Mouse (Mus musculus): ENCODE results near the gene Uqcr10. TPM values are rescaled to one million over a fixed set of nuclear protein-coding genes. Genes with fewer than 3 reads are reported as not detected.

Uqcr10 gene
- total and polyA plus RNA-seq, 3 experiments, result 598 to 1,416 TPM; not detected in 1

GRCm38 (mm10) chr11:4703688-4704071 lies 462 bp downstream of the Uqcr10 start:
- peaks cover 0 to 16% of the 10 kb centered on the region in 2 experiments; a peak in 3 of 4 replicates for H3K36me3 ChIP-seq (ENCODE audit: control insufficient read depth in 1 of 2, insufficient read depth in 2 of 2, low read length in 2 of 2)
- no peaks in the 10 kb centered on the region for H3K9me3 ChIP-seq (replicated peaks; ENCODE audit: insufficient read depth, low read length)
- H3K27me3 ChIP-seq (ENCODE audit: control insufficient read depth in 1 of 2, insufficient read depth in 2 of 2, low read length in 2 of 2), result no peaks in the 10 kb centered on the region
- peaks cover 0 to 7% of the 10 kb centered on the region in 2 experiments; a peak in 2 of 4 replicates for H3K4me1 ChIP-seq (ENCODE audit: control insufficient read depth in 1 of 2, insufficient read depth in 2 of 2, low read length in 2 of 2)
- peaks cover 28% of the 10 kb centered on the region for H3K79me2 ChIP-seq (ENCODE audit: control insufficient read depth, insufficient read depth, low read length, poor library complexity)
- no peak for TF ChIP-seq CTCF (IDR thresholded peaks at IDR 0.05 in 2 of 3, conservative IDR thresholded peaks at IDR 0.05 in 1 of 3; ENCODE audit: control insufficient read depth in 1 of 3, insufficient read depth in 1 of 3, low read depth in 2 of 3, low read length in 3 of 3, poor library complexity in 1 of 3, severe bottlenecking in 1 of 3)
- TF ChIP-seq E2F4 (IDR thresholded peaks at IDR 0.05; ENCODE audit: borderline replicate concordance, low read depth, low read length), result no peak
- TF ChIP-seq BHLHE40 (IDR thresholded peaks at IDR 0.05; ENCODE audit: borderline replicate concordance, low read depth, low read length), result no peak
- no peak for TF ChIP-seq NRF1 (IDR thresholded peaks at IDR 0.05; ENCODE audit: insufficient read depth, low read depth, low read length, poor library complexity, severe bottlenecking)
- peak; percentile 3; the same call in 1 of the 2 replicates for TF ChIP-seq SMC3 (IDR thresholded peaks at IDR 0.05; ENCODE audit: low read depth, low read length)
- TF ChIP-seq POLR2AphosphoS2 (IDR thresholded peaks at IDR 0.05; ENCODE audit: low read length), result no peak
- H3K4me3 ChIP-seq (ENCODE audit: control insufficient read depth in 1 of 2, insufficient read depth in 1 of 2, low read depth in 2 of 2, low read length in 2 of 2), result peak overlapping the region; percentile 68 to 89
- no peak for DNase-seq (ENCODE audit: low read depth, low spot score)
- H3K9ac ChIP-seq (ENCODE audit: control insufficient read depth, low read depth, low read length, poor library complexity, severe bottlenecking), result peak overlapping the region; percentile 90
- H3K27ac ChIP-seq (ENCODE audit: control insufficient read depth, low read depth, low read length), result peak overlapping the region; percentile 81

- Histone ChIP-seq H3K4me3 (ENCODE audit: control insufficient read depth in 1 of 2, insufficient read depth in 1 of 2, low read depth in 2 of 2, low read length in 2 of 2) (no peak overlapping the region), H3K27ac (ENCODE audit: control insufficient read depth, low read depth, low read length) (no peak overlapping the region), H3K36me3 (ENCODE audit: control insufficient read depth in 1 of 2, insufficient read depth in 2 of 2, low read length in 2 of 2) (peaks cover 0 to 11% of the 10 kb centered on the region in 2 experiments; a peak in 3 of 4 replicates), H3K9ac (ENCODE audit: control insufficient read depth, low read depth, low read length, poor library complexity, severe bottlenecking) (no peak overlapping the region), H3K79me2 (ENCODE audit: control insufficient read depth, insufficient read depth, low read length, poor library complexity) (peaks cover 28% of the 10 kb centered on the region), H3K27me3 (ENCODE audit: control insufficient read depth in 1 of 2, insufficient read depth in 2 of 2, low read length in 2 of 2) (no peaks in the 10 kb centered on the region), H3K9me3 (replicated peaks; ENCODE audit: insufficient read depth, low read length) (no peaks in the 10 kb centered on the region), H3K4me1 (ENCODE audit: control insufficient read depth in 1 of 2, insufficient read depth in 2 of 2, low read length in 2 of 2) (peaks cover 0 to 11% of the 10 kb centered on the region in 2 experiments; a peak in 2 of 4 replicates)
- no peak for DNase-seq (ENCODE audit: low read depth, low spot score)
- TF ChIP-seq POLR2AphosphoS2 (IDR thresholded peaks at IDR 0.05; ENCODE audit: low read length), result peak; percentile 69; the same call in 1 of the 2 replicates
- TF ChIP-seq EP300 (IDR thresholded peaks at IDR 0.05; ENCODE audit: low read depth in 1 of 2, low read length in 2 of 2), result no peak
- no peak for TF ChIP-seq E2F4 (IDR thresholded peaks at IDR 0.05; ENCODE audit: borderline replicate concordance, low read depth, low read length)
- no peak for TF ChIP-seq CHD1 (IDR thresholded peaks at IDR 0.05; ENCODE audit: low read depth, low read length)
- TF ChIP-seq ZMIZ1 (IDR thresholded peaks at IDR 0.05; ENCODE audit: low read depth, low read length), result no peak
Measured at GRCm38 (mm10) chr11:4700726-4701125, 3.4 kb downstream of the Uqcr10 start.

GRCm38 (mm10) chr11:4697043-4697983 lies 6.8 kb downstream of the Uqcr10 start:
- H3K36me3 ChIP-seq (ENCODE audit: control insufficient read depth in 1 of 2, insufficient read depth in 2 of 2, low read length in 2 of 2), result peaks cover 0 to 2% of the 10 kb centered on the region in 2 experiments; a peak in 3 of 4 replicates
- peaks cover 5% of the 10 kb centered on the region; the same call in 1 of the 2 replicates for H3K79me2 ChIP-seq (ENCODE audit: control insufficient read depth, insufficient read depth, low read length, poor library complexity)
- H3K9me3 ChIP-seq (replicated peaks; ENCODE audit: insufficient read depth, low read length), result no peaks in the 10 kb centered on the region
- H3K27me3 ChIP-seq (ENCODE audit: control insufficient read depth in 1 of 2, insufficient read depth in 2 of 2, low read length in 2 of 2), result no peaks in the 10 kb centered on the region
- H3K9ac ChIP-seq (ENCODE audit: control insufficient read depth, low read depth, low read length, poor library complexity, severe bottlenecking), result no peak overlapping the region
- no peak overlapping the region for H3K4me3 ChIP-seq (ENCODE audit: control insufficient read depth in 1 of 2, insufficient read depth in 1 of 2, low read depth in 2 of 2, low read length in 2 of 2)
- H3K27ac ChIP-seq (ENCODE audit: control insufficient read depth, low read depth, low read length), result no peak overlapping the region
- peak; percentile 44 for DNase-seq (ENCODE audit: low read depth, low spot score)
- H3K4me1 ChIP-seq (ENCODE audit: control insufficient read depth in 1 of 2, insufficient read depth in 2 of 2, low read length in 2 of 2), result 0 out of 4 replicates have a peak, but pooled peaks cover 0 to 4% of the 10 kb centered on the region in 2 experiments
- TF ChIP-seq ZC3H11A (IDR thresholded peaks at IDR 0.05; ENCODE audit: low read depth, low read length) (peak; percentile 48; the same call in 1 of the 2 replicates), EP300 (IDR thresholded peaks at IDR 0.05; ENCODE audit: low read depth in 1 of 2, low read length in 2 of 2) (no peak), USF1 (IDR thresholded peaks at IDR 0.05; ENCODE audit: low read depth, low read length) (no peak), SIN3A (IDR thresholded peaks at IDR 0.05; ENCODE audit: low read length) (0 out of 2 replicates have a peak, but pooled peaks have one; percentile 18), MXI1 (IDR thresholded peaks at IDR 0.05; ENCODE audit: low read depth, low read length) (no peak), POLR2AphosphoS5 (IDR thresholded peaks at IDR 0.05; ENCODE audit: borderline replicate concordance, low read depth, low read length) (peak; percentile 84; the same call in 1 of the 2 replicates), SMC3 (IDR thresholded peaks at IDR 0.05; ENCODE audit: low read depth, low read length) (peak; percentile 57), KAT2A (conservative IDR thresholded peaks at IDR 0.05; ENCODE audit: low read depth, low read length) (no peak), ZMIZ1 (IDR thresholded peaks at IDR 0.05; ENCODE audit: low read depth, low read length) (no peak), POLR2AphosphoS2 (IDR thresholded peaks at IDR 0.05; ENCODE audit: low read length) (no peak), NELFE (IDR thresholded peaks at IDR 0.05; ENCODE audit: low read depth, low read length) (no peak), NRF1 (IDR thresholded peaks at IDR 0.05; ENCODE audit: insufficient read depth, low read depth, low read length, poor library complexity, severe bottlenecking) (no peak), HCFC1 (IDR thresholded peaks at IDR 0.05; ENCODE audit: low read depth, low read length) (no peak), POLR2A (IDR thresholded peaks at IDR 0.05; ENCODE audit: control insufficient read depth in 1 of 2, insufficient read depth in 1 of 2, low read depth in 1 of 2, low read length in 2 of 2, poor library complexity in 1 of 2) (no peak), RAD21 (IDR thresholded peaks at IDR 0.05; ENCODE audit: low read depth, low read length) (peak; percentile 59), CHD1 (IDR thresholded peaks at IDR 0.05; ENCODE audit: low read depth, low read length) (no peak), USF2 (IDR thresholded peaks at IDR 0.05; ENCODE audit: borderline replicate concordance in 1 of 2, insufficient read depth in 1 of 2, low read depth in 1 of 2, low read length in 2 of 2) (no peak)
